Mouse (Mus musculus) thymus, postnatal 4 days (tissue): ENCODE results near the gene Hsf2.

Experiments used
- DNase-seq: peaks from one replicate; pipeline ENCODE4 v3.0.0; 2021

The Hsf2 gene

GRCm38 (mm10) chr10:57485908-57486541 is at the start of gene Hsf2:
Gene Hsf2, plus strand, starts transcription at chr10:57486385.
- peak; percentile 94 for DNase-seq

- DNase-seq: no peak
Measured at GRCm38 (mm10) chr10:57437898-57438297, 48.3 kb upstream of the Hsf2 start.

GRCm38 (mm10) chr10:57441049-57441448 is 45.1 kb upstream of the Hsf2 start:
- DNase-seq: no peak

GRCm38 (mm10) chr10:57444392-57444791 is 41.8 kb upstream of the Hsf2 start:
- no peak for DNase-seq

- peak; percentile 6 for DNase-seq
Measured at GRCm38 (mm10) chr10:57445655-57446054, 40.5 kb upstream of the Hsf2 start.

GRCm38 (mm10) chr10:57447657-57448050 is 38.5 kb upstream of the Hsf2 start:
- DNase-seq: no peak

GRCm38 (mm10) chr10:57448051-57448716 is 38.0 kb upstream of the Hsf2 start:
- peak; percentile 90 for DNase-seq

GRCm38 (mm10) chr10:57463298-57463697 is 22.9 kb upstream of the Hsf2 start:
- peak; percentile 39 for DNase-seq

- DNase-seq: no peak
Measured at GRCm38 (mm10) chr10:57465768-57466167, 20.4 kb upstream of the Hsf2 start.

GRCm38 (mm10) chr10:57477121-57477843 is 8.9 kb upstream of the Hsf2 start:
- no peak for DNase-seq

GRCm38 (mm10) chr10:57481717-57482116 is 4.5 kb upstream of the Hsf2 start:
- DNase-seq: no peak

- no peak for DNase-seq
Measured at GRCm38 (mm10) chr10:57484741-57485140, 1.4 kb upstream of the Hsf2 start.

- DNase-seq: peak; percentile 86
Measured at GRCm38 (mm10) chr10:57486542-57487071, 422 bp downstream of the Hsf2 start.

- no peak for DNase-seq
Measured at GRCm38 (mm10) chr10:57487201-57487600, 1.0 kb downstream of the Hsf2 start.

- DNase-seq: no peak
Measured at GRCm38 (mm10) chr10:57488591-57488990, 2.4 kb downstream of the Hsf2 start.

- no peak for DNase-seq
Measured at GRCm38 (mm10) chr10:57492050-57492449, 5.9 kb downstream of the Hsf2 start.

GRCm38 (mm10) chr10:57499414-57500156 is 13.4 kb downstream of the Hsf2 start:
- DNase-seq: no peak

- no peak for DNase-seq
Measured at GRCm38 (mm10) chr10:57514616-57515015, 28.4 kb downstream of the Hsf2 start.

GRCm38 (mm10) chr10:57515278-57515677 is 29.1 kb downstream of the Hsf2 start:
- DNase-seq: no peak

GRCm38 (mm10) chr10:57526469-57526868 is 40.3 kb downstream of the Hsf2 start:
- DNase-seq: no peak

GRCm38 (mm10) chr10:57531076-57531475 is 44.9 kb downstream of the Hsf2 start:
- DNase-seq: no peak

- no peak for DNase-seq
Measured at GRCm38 (mm10) chr10:57531616-57532217, 45.5 kb downstream of the Hsf2 start.
